Mouse (Mus musculus) thymus, postnatal 4 days (tissue): ENCODE data around the gene Sstr5.

ENCODE experiments used
- DNase-seq: peaks from one replicate; pipeline ENCODE4 v3.0.0; 2021

Sstr5 gene

DNA sequence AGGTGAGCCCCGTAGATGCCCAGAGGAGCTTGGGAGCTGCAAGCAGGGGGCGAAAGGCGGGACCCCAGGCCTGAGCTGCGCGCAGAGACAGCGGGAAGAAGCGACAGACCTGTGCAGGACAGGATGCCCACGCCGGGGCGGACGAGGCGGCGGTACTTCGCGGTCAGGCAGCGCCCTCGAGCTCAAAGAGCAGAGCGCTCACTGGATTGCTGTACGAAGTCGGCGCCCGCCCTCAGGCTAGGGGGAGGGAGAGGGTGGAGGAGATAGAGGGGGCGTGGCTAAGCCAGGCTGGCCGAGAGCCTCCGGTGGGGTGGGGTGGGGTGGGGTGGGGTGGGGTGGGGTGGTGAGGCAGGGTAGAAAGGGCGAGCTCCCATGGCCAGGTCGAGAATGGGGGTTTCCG lies at the start of gene Sstr5:
Gene Sstr5, minus strand, starts transcription at position 276 of the 400 bp plus-strand sequence.
- peak; percentile 29 for DNase-seq

DNA sequence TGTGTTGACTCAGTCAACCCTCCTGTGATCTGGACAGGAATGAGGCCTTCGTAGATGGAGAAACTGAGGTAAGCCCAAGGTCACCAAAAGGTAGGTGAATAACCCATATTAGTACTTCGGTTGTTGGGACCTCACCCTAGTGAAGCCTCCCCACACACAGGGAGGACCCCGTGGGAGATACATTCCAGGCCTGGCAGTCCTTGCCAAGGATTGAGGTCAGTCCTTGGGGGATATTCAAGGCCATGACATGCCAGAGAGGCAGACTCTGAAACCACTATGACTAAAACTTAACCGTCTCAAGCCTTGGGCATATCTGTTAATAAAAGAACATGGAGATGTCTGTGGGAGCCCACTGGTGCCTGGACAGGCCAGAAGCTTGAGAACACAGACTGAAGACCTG lies 44.7 kb upstream of the Sstr5 start:
- DNase-seq = no peak

DNA sequence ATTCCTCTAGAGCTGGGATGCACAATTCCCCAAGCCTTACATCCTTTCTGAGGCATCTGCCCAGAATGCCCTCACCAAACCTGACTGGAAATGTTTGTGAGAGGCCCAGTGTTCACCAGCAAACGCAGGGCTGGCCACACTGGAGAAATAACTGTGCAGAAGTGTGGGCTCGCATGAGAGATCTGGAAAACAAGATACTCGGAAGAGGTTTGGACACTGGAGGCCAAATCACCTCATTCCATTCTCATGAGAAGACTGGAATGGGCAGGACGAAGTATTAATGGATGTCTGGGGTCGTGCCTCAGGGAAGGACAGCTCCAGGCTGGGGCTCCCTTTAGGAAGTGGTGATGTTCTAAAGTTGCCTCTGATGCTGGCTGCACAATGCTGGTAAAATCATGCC lies 43.6 kb upstream of the Sstr5 start:
- DNase-seq = no peak

DNA sequence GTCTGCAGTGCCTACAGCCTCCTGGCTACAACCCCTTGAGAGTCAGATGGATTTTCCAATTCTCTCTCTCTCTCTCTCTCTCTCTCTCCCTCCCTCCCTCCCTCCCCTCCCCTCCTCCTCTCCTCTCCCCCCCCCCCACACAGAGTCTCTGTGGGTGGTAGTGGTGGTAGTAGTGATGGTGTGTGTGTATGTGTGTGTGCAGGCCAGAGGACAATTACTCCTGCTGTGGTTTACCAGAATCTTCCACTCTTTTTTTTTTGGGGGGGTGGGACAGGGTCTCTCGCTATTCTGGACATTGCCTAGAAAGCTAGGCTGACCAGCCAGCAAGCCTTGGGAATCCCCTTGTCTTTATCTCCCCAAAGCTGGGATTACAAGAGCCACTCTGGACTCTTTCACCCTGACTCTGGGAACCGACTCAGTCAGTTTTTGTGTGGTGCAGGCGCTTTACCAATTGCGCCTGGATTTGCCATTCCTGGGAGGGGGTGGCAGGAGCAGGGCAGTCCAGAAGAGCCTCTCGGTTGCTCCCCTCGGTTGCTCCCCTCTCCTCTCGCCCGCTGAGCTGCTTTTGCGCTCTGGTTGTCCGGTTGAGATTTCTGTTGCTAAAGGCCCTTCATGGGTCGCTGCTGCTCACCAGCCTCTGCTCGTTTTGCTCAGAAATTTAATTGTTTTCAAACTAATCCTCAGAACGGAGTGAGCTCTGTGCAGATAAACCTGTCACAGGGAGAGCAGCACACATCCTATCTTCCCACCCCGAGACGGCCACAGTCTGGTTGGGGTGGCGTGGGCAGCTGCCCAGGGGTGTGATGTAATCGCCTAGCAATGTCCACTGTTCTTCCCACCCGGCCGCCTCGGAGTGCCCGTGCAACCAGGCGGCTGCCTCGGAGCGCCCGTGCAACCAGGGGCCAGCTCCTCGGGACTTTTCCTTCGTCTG lies 42.1 kb upstream of the Sstr5 start:
- no peak for DNase-seq

DNA sequence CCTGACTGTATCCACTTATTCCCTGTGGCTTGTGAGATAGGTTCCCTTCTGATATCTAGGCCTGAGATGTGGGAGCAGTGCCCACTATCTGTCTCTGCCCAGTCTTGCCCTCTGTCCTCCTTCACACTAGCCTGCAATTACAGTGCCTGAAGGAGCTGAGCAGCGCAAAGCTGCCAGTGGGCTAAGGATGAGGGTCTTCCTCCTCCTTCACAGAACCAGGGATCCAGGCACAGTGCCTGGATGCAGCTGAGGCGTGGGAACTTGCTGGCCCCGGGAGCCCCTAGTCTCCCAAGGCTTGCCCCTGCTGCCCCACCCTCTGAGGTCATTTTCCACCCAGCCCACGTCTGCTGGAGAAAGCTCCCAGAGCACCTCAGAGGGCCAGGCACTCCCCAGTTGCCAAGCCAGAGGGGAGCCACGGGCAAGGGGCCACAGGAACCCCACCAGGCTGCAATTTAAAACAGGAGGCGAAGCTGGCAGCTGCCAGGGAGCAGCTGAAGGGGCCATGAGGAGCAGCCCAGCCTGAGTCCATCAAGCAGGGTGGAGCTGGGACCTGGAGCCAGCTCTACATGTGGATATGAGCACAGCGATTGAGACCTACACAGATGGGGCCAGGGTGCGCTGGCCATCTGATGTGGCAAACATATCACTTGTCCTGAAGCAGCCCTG lies 33.4 kb upstream of the Sstr5 start:
- DNase-seq = no peak

DNA sequence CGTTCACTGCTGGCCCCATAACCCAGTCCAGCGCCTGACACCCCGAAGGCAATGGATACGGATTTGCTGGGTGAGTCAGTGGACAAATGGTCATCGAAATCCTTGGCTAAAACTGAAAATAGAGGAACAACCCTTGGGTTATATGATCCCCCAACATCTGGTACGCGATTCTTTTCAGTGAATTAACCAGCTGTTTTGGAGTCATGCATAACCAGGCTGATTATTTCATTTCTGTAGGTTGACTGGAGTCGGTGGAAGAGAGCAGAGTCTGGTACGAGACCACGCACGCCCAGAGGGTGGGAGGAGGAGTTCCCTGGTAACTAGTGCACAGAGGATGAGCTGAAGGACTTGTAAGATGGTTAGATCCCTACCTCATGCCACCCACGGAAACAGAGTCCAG lies 25.0 kb upstream of the Sstr5 start:
- no peak for DNase-seq

- no peak for DNase-seq
Observed at GRCm38 (mm10) chr17:25520492-25520891, 23.4 kb upstream of the Sstr5 start.

GRCm38 (mm10) chr17:25519511-25519910 lies 22.4 kb upstream of the Sstr5 start:
- DNase-seq = no peak

DNA sequence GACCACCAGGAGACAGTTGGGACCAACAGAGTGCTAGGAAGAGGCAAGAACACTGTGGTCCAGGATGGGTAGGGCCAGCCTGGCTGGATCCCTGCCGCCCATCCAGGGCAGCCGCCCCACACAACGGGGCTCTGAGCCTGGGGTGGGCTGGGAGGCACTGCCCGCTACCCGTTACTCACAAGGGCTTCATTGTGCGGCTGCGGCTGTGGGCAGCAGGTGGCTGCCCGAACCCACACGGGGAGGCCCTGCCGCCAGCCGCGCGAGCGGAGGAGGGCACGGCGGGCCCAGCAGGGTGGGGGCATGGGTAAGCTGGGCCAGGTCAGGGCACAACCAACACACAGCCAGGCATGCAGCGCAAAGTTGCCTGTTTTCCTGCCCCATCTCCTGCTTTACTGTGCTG lies 21.1 kb upstream of the Sstr5 start:
- DNase-seq = no peak

GRCm38 (mm10) chr17:25516315-25516714 lies 19.2 kb upstream of the Sstr5 start:
- DNase-seq = no peak

DNA sequence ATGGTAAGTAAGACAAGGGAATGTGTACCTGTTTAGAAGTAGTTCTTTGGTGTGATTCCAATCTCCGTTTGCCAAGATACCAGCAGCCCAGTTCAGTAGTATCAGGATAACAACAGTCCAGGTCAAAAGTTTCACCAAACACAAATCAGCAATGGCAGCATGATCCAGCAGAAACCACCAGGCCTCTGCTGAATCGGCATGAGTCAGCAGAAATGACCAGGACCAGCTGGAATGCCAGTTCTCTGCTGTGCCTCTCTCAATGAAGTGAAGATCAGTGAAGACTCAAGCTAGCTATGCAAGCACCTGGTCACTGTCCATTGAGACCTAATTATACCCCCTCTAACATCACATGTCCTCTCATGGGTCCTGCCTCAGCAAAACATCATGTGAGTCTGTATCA lies 17.0 kb upstream of the Sstr5 start:
- no peak for DNase-seq

DNA sequence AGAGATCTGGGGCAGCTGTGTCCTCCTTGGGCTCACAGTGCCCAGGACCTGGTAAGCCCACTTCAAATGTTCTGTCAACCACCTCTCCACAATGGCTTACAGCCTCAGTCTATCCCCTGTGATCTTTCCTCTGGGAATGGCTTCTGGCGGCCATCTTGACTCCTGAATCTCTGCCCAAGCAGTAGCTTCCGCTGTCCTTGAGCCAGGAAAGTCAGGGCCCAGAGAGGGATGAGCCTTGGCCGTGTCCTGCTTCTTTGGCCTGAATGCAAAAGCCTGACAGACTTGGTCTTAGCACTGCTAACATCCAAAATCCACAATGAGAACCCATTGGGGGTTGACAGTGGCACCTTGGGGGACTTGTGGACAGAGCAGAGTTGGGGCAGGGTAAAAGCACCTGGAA lies 14.8 kb upstream of the Sstr5 start:
- DNase-seq = no peak

GRCm38 (mm10) chr17:25510074-25510830 lies 13.2 kb upstream of the Sstr5 start:
- DNase-seq = no peak

GRCm38 (mm10) chr17:25508860-25509577 lies 11.9 kb upstream of the Sstr5 start:
- peak; percentile 68 for DNase-seq

DNA sequence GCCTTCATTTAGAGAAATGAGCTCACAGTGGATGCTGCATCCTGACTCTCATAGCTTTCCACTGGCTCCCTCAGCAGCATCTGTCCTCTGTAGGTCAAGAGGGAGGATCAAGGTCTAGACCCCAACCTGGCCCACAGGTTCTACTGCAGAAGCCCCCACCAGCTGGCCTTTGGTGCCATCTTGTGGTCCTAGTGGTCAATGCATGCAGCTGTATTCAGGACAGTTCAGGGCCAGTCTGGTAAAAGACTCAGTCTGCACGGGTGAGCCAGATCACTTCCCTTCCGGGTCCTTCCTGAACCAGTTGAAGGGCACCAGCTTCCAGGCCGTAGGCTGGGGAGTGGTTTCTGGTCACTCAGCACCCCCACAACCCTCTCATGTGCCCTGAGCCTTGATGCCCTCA lies 10.7 kb upstream of the Sstr5 start:
- peak; percentile 66 for DNase-seq

GRCm38 (mm10) chr17:25502599-25502998 lies 5.5 kb upstream of the Sstr5 start:
- DNase-seq = no peak

GRCm38 (mm10) chr17:25482092-25482491 lies 15.0 kb downstream of the Sstr5 start:
- DNase-seq = no peak

DNA sequence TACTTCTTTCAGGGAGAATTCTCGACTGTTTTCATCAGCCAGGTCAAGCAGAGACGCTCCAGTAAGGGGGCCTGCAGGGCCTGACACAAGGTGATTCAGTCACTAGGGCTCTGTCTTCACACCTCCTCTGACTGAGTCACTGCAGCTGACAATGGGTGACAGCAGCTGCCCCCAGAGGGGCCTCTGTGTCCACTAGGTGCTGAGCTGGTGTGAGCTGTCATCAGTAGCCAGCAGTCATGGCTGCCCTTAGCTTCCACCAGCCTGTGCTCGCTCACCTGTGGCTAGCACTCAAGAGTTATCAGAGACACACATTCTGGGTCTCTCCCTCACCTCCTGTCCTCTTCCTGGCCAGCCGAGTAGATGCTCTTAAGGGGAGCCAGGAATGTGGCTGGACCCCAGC lies 16.3 kb downstream of the Sstr5 start:
- no peak for DNase-seq

- no peak for DNase-seq
Observed at GRCm38 (mm10) chr17:25480152-25480551, 16.9 kb downstream of the Sstr5 start.

- peak; percentile 61 for DNase-seq
Observed at GRCm38 (mm10) chr17:25475946-25476744, 20.9 kb downstream of the Sstr5 start.

- DNase-seq = peak; percentile 82
Observed at GRCm38 (mm10) chr17:25474330-25475077, 22.6 kb downstream of the Sstr5 start.
